In the genomic region with DNA sequence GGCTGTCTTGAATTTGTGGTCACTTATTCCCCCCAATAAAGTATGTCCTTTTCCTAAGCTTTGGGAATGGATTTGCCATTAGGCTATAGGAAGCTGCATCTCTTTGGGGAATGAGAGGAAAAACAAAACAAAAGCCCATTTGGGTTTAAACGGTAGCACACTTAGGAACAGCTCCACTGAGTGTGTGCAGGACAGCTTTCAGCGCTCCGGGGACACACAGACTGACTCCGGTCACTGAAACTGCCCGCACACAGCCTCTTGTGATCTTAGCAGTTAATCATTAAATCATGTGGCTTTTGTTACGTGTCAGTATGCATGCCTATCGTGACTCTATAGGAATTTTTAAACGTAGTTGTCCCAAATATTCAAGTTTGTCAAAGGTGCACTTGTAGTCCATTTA, we compare ENCODE assay signal across 12 mouse cellular contexts. TPM values are rescaled to one million over a fixed set of nuclear protein-coding genes. Genes with fewer than 3 reads are reported as not detected.
DNase-seq lines count a peak whose midpoint lies in the region; ATAC-seq lines count a peak whose summit lies in the region.
"Had no signal": no experiment of that assay in that cellular context is flagged by ENCODE, and none has a peak within 500 bp of the region (broad histone marks: within the 10 kb centered on the region; RNA-seq: fewer than 3 reads in every experiment).

No protein-coding gene starts in this region.

- H3K27ac ChIP-seq in lung, embryonic 15.5 days, result no peak overlapping the region
- no peak overlapping the region for H3K27ac ChIP-seq in stomach, embryonic 16.5 days (ENCODE audit: low read length)
- H3K27ac ChIP-seq: limb, embryonic 13.5 days; midbrain, embryonic 12.5 days had no signal

- WGBS in lung, embryonic 15.5 days, result 41% methylated on average over 8 of the region's 8 CpGs
- WGBS in stomach, embryonic 16.5 days, result 43% methylated on average over 8 of the region's 8 CpGs

- H3K9ac ChIP-seq in lung, embryonic 15.5 days, result no peak overlapping the region
- H3K9ac ChIP-seq in stomach, embryonic 16.5 days (ENCODE audit: low read length), result no peak overlapping the region
- H3K9ac ChIP-seq: limb, embryonic 13.5 days; midbrain, embryonic 12.5 days had no signal

- ATAC-seq in lung, embryonic 15.5 days (ENCODE audit: borderline replicate concordance, extremely low read depth, low FRiP score, low TSS enrichment), result peak; percentile 67; the same call in 1 of the 2 replicates
- peak; percentile 64; the same call in 1 of the 2 replicates for ATAC-seq in stomach, embryonic 16.5 days (ENCODE audit: insufficient read depth, low FRiP score)

- peak; percentile 71 for DNase-seq in cerebellum, adult 9-10 months
- no peak for DNase-seq in cerebellum, adult 11-12 months
- DNase-seq in lung, postnatal 14 days, result no peak
- peak; percentile 42 for DNase-seq in kidney, adult 9 months
- DNase-seq in frontal cortex, postnatal 25 days (ENCODE audit: low spot score in 2 of 2), result no peak
- DNase-seq in spleen, postnatal 36 days (ENCODE audit: low spot score in 2 of 2), result no peak
- DNase-seq: heart, postnatal 10 days had no signal

- no peaks in the 10 kb centered on the region for H3K27me3 ChIP-seq in lung, embryonic 15.5 days
- H3K27me3 ChIP-seq in stomach, embryonic 16.5 days (ENCODE audit: control insufficient read depth, insufficient read depth, low read length), result no peaks in the 10 kb centered on the region
- H3K27me3 ChIP-seq: limb, embryonic 13.5 days; midbrain, embryonic 12.5 days had no signal

- H3K9me3 ChIP-seq in lung, embryonic 15.5 days, result no peaks in the 10 kb centered on the region
- no peaks in the 10 kb centered on the region for H3K9me3 ChIP-seq in stomach, embryonic 16.5 days (replicated peaks; ENCODE audit: control insufficient read depth, low read length)
- H3K9me3 ChIP-seq: limb, embryonic 13.5 days; midbrain, embryonic 12.5 days had no signal

- H3K4me3 ChIP-seq in lung, embryonic 15.5 days, result no peak overlapping the region
- H3K4me3 ChIP-seq in stomach, embryonic 16.5 days (replicated peaks; ENCODE audit: low read length), result no peak overlapping the region
- H3K4me3 ChIP-seq: erythroblast, embryonic 14.5 days; limb, embryonic 13.5 days; midbrain, embryonic 12.5 days had no signal

- H3K4me2 ChIP-seq in lung, embryonic 15.5 days, result peak overlapping the region; percentile 12; the same call in 1 of the 2 replicates
- H3K4me2 ChIP-seq in stomach, embryonic 16.5 days (ENCODE audit: low read depth, low read length), result no peak overlapping the region; the same call in 1 of the 2 replicates
- H3K4me2 ChIP-seq: limb, embryonic 13.5 days; midbrain, embryonic 12.5 days had no signal

- peaks cover 2% of the 10 kb centered on the region; the same call in 1 of the 2 replicates for H3K4me1 ChIP-seq in lung, embryonic 15.5 days
- no peaks in the 10 kb centered on the region for H3K4me1 ChIP-seq in stomach, embryonic 16.5 days (ENCODE audit: control insufficient read depth, insufficient read depth, low read length)
- H3K4me1 ChIP-seq: limb, embryonic 13.5 days had no signal

- H3K36me3 ChIP-seq in lung, embryonic 15.5 days, result peaks cover 3% of the 10 kb centered on the region; the same call in 1 of the 2 replicates
- no peaks in the 10 kb centered on the region for H3K36me3 ChIP-seq in stomach, embryonic 16.5 days (ENCODE audit: control insufficient read depth, insufficient read depth, low read length)
- H3K36me3 ChIP-seq: midbrain, embryonic 12.5 days had no signal

RNA-seq across cellular contexts. Expression of a gene that starts 11.7 kb away (rescaled TPM):
- polyA plus RNA-seq in lung, embryonic 15.5 days (2015; fragmentation: Nextera tagmentation; extraction: Ambion mirVana), result 1.8 and 2.5 TPM in 2 replicates
- polyA plus RNA-seq in stomach, embryonic 16.5 days (2015; fragmentation: Nextera tagmentation; extraction: Ambion mirVana), result 1.6 and 2.0 TPM in 2 replicates

Comparison
In these comparisons a context has a peak if more than half of its experiments do, and no peak if none do; other contexts are left out.
1. DNase-seq: peak in cerebellum, adult 9-10 months (single experiment) and kidney, adult 9 months (single experiment); none in cerebellum, adult 11-12 months (single experiment), lung, postnatal 14 days (single experiment), frontal cortex, postnatal 25 days (0 of 2) and spleen, postnatal 36 days (0 of 2).